Mouse (Mus musculus): Measurements from ENCODE around the gene Grn. TPM values are rescaled to one million over a fixed set of nuclear protein-coding genes. Genes with fewer than 3 reads are reported as not detected.
A peak's percentile ranks its signal among the peaks of the same experiment; 100 is the strongest.

Gene Grn
- polyA plus RNA-seq, 1 experiment from 2014 or later = 156 TPM

DNA sequence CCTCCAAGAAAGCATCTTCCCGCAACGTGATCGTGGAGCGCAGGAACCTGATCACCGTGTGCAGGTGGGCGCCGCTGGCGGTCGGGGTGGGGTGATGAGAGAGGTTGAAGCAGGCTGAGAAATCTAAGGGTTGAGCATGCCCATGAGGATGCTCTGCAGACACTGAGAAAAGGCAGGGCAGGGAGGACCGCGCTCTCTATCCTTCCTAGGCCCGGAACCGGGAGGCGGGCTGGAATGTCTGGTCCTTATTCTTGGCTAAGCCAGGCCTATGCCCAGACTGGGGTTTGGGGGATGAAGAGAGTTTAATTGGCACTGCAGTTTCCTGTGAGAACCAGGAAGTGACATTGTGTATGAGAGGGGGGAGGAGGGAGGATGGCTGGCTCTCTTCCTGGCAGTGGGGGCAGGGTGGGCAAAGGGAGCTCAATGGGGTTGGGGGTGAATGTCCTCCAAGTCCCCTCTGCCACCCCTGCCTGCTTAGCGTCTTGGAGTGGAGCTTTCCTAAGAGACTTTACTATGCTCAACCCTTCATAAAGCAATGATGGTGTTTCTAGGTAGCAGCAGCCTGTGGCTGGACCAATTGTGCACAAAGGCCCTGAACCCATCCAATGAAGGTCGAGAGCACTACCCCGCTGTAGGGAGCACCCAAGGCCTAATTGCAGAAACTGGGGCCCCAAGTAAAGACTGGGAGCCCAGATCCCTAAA lies 36.2 kb upstream of the Grn start:
- no peaks in the 10 kb centered on the region for H3K36me3 ChIP-seq
- peaks cover 16% of the 10 kb centered on the region for H3K27me3 ChIP-seq (replicated peaks)
- H3K4me2 ChIP-seq (replicated peaks) = peak overlapping the region; percentile 87
- WGBS = 9% methylated on average over 17 of the region's 17 CpGs
- H3K4me1 ChIP-seq (replicated peaks) = peaks cover 25% of the 10 kb centered on the region
- H3K9me3 ChIP-seq = no peaks in the 10 kb centered on the region
- H3K9ac ChIP-seq = 0 out of 2 replicates have a peak overlapping the region, but pooled peaks have one; percentile 14
- ATAC-seq = peak; percentile 34
- H3K27ac ChIP-seq = no peak overlapping the region
- peak overlapping the region; percentile 43 for H3K4me3 ChIP-seq (replicated peaks)

GRCm38 (mm10) chr11:102394421-102395124 lies 35.5 kb upstream of the Grn start:
- Histone ChIP-seq H3K9ac (no peak overlapping the region), H3K27me3 (replicated peaks) (peaks cover 23% of the 10 kb centered on the region), H3K4me2 (replicated peaks) (peak overlapping the region; percentile 87; the same call in 1 of the 2 replicates), H3K4me3 (replicated peaks) (no peak overlapping the region; the same call in 1 of the 2 replicates), H3K36me3 (no peaks in the 10 kb centered on the region), H3K9me3 (no peaks in the 10 kb centered on the region), H3K4me1 (replicated peaks) (peaks cover 32% of the 10 kb centered on the region), H3K27ac (no peak overlapping the region)
- no peak for ATAC-seq
- WGBS = 79% methylated on average over 9 of the region's 9 CpGs

DNA sequence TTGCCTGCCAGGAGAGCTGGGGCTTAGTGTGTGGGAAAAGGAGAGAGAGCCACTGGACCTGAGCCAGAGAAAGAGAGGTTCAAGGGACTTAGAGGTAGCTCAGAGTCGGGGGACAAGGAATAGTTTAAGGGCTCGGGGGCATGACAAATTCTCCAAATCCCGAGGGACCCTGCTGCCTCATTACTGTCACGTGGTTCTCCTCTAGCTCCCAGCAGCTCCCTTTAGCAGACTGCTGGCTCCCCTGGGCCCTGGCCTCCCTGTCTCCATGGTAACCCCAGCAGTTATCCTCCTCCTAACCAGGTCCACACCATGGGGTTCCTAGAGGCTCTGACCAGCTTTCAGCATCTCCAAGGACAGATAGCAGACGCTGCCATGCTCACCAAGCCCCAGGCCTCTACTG lies 34.9 kb upstream of the Grn start:
- peaks cover 28% of the 10 kb centered on the region for H3K27me3 ChIP-seq (replicated peaks)
- no peak overlapping the region for H3K27ac ChIP-seq
- no peaks in the 10 kb centered on the region for H3K9me3 ChIP-seq
- peaks cover 37% of the 10 kb centered on the region for H3K4me1 ChIP-seq (replicated peaks)
- no peaks in the 10 kb centered on the region for H3K36me3 ChIP-seq
- H3K4me3 ChIP-seq (replicated peaks) = no peak overlapping the region
- 13% methylated on average over 5 of the region's 5 CpGs for WGBS
- no peak for ATAC-seq
- H3K9ac ChIP-seq = no peak overlapping the region
- H3K4me2 ChIP-seq (replicated peaks) = no peak overlapping the region

- no peaks in the 10 kb centered on the region for H3K36me3 ChIP-seq
- no peaks in the 10 kb centered on the region for H3K9me3 ChIP-seq
- WGBS = 61% methylated on average over 6 of the region's 6 CpGs
- peaks cover 28% of the 10 kb centered on the region for H3K27me3 ChIP-seq (replicated peaks)
- no peak overlapping the region for H3K4me2 ChIP-seq (replicated peaks)
- no peak overlapping the region for H3K27ac ChIP-seq
- peaks cover 37% of the 10 kb centered on the region for H3K4me1 ChIP-seq (replicated peaks)
- ATAC-seq = no peak
- H3K4me3 ChIP-seq (replicated peaks) = no peak overlapping the region
- no peak overlapping the region for H3K9ac ChIP-seq
These were observed 33.9 kb upstream of the Grn start for GRCm38 (mm10) chr11:102396263-102396662.

- 80% methylated on average over 7 of the region's 7 CpGs for WGBS
- Histone ChIP-seq H3K9ac (no peak overlapping the region), H3K4me2 (replicated peaks) (no peak overlapping the region), H3K9me3 (no peaks in the 10 kb centered on the region), H3K27me3 (replicated peaks) (peaks cover 28% of the 10 kb centered on the region), H3K4me1 (replicated peaks) (peaks cover 37% of the 10 kb centered on the region), H3K4me3 (replicated peaks) (no peak overlapping the region), H3K36me3 (no peaks in the 10 kb centered on the region), H3K27ac (no peak overlapping the region)
- no peak for ATAC-seq
These were observed 33.4 kb upstream of the Grn start for GRCm38 (mm10) chr11:102396671-102397141.

DNA sequence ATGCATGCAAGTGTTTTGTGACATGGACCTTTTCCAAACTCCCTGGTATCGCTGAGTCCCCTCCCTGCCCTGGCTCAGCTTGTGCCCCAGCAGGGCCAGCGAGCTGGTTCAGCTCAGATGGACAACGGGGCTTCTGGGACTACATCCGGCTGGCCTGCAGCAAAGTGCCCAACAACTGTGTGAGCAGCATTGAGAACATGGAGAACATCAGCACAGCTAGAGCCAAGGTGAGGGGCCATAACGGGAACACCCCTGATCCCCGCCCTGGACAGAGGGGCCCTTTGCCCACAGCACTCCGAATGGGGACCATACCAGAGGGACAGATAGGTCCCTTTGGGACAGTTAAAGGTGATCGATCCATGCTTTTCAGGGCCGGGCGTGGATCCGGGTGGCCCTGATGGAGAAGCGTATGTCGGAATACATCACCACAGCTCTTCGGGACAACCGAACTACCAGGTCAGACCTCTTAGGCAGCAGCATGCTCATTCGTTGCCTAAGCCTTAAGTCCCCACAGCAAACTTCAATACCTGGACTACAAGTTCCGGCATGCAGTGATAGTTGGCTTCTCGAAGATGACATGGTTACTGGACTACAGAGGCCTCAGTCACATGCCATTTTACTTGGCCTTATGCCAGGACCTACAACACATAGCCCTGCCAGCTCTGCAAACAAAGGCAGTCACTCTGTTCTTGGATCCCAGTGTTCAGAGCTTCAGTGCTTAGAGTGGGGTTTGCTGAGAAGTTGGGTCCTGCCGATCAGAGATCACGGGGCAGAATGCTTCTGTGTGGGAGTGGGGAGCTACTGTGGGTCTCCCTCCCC lies 31.9 kb upstream of the Grn start:
- H3K9me3 ChIP-seq = no peaks in the 10 kb centered on the region
- H3K4me3 ChIP-seq (replicated peaks) = no peak overlapping the region
- ATAC-seq = no peak
- H3K9ac ChIP-seq = no peak overlapping the region
- H3K4me2 ChIP-seq (replicated peaks) = no peak overlapping the region
- H3K27ac ChIP-seq = no peak overlapping the region
- 75% methylated on average over 20 of the region's 20 CpGs for WGBS
- peaks cover 36% of the 10 kb centered on the region for H3K27me3 ChIP-seq (replicated peaks)
- peaks cover 10% of the 10 kb centered on the region for H3K36me3 ChIP-seq
- peaks cover 32% of the 10 kb centered on the region for H3K4me1 ChIP-seq (replicated peaks)

DNA sequence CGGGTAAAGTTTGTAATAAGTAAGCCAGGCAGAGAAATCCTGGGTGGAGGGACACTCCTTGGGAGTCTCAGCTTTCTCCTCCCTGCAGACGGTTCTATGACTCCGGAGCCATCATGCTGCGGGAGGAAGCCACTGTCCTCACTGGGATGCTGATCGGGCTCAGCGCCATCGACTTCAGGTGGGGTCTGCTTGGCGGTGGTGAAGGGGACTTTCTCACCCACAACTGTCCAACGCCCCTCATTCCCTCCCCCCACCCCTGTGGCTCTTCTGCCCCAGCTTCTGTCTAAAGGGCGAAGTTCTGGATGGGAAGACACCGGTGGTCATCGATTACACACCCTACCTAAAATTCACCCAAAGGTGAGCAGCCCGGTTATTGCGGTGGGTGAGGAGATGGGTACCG lies 31.0 kb upstream of the Grn start:
- H3K9me3 ChIP-seq = no peaks in the 10 kb centered on the region
- peaks cover 23% of the 10 kb centered on the region for H3K4me1 ChIP-seq (replicated peaks)
- WGBS = 14% methylated on average over 15 of the region's 15 CpGs
- no peak overlapping the region for H3K4me3 ChIP-seq (replicated peaks)
- no peak overlapping the region for H3K9ac ChIP-seq
- peak overlapping the region; percentile 70 for H3K4me2 ChIP-seq (replicated peaks)
- ATAC-seq = no peak
- H3K36me3 ChIP-seq = peaks cover 17% of the 10 kb centered on the region
- peaks cover 36% of the 10 kb centered on the region for H3K27me3 ChIP-seq (replicated peaks)
- H3K27ac ChIP-seq = no peak overlapping the region

DNA sequence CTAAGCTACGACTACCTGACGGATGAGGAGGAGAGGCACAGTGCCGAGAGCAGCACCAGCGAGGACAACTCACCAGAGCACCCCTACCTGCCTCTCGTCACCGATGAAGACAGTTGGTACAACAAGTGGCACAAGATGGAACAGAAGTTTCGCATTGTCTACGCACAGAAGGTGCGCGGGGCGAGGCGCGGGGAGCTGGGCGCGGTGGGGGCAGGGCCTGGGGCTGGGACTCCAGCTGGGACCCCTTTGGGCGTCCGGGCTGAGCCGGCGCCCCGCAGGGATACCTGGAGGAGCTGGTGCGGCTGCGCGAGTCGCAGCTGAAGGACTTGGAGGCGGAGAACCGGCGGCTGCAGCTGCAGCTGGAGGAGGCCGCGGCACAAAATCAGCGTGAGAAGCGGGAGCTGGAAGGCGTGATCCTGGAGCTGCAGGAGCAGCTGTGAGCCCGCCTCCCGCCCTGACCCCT lies 30.5 kb upstream of the Grn start:
- Histone ChIP-seq H3K4me1 (replicated peaks) (peaks cover 20% of the 10 kb centered on the region), H3K36me3 (peaks cover 19% of the 10 kb centered on the region), H3K4me3 (replicated peaks) (peak overlapping the region; percentile 28), H3K9ac (peak overlapping the region; percentile 42; the same call in 1 of the 2 replicates), H3K4me2 (replicated peaks) (peak overlapping the region; percentile 70), H3K27me3 (replicated peaks) (peaks cover 36% of the 10 kb centered on the region), H3K9me3 (no peaks in the 10 kb centered on the region), H3K27ac (no peak overlapping the region)
- ATAC-seq = peak; percentile 31; the same call in 1 of the 2 replicates
- WGBS = 2% methylated on average over 34 of the region's 34 CpGs

GRCm38 (mm10) chr11:102400513-102401084 lies 29.5 kb upstream of the Grn start:
- WGBS = 25% methylated on average over 12 of the region's 12 CpGs
- no peak overlapping the region for H3K27ac ChIP-seq
- H3K9ac ChIP-seq = no peak overlapping the region
- peaks cover 21% of the 10 kb centered on the region for H3K36me3 ChIP-seq
- no peak overlapping the region for H3K4me2 ChIP-seq (replicated peaks)
- H3K4me1 ChIP-seq (replicated peaks) = peaks cover 21% of the 10 kb centered on the region
- H3K4me3 ChIP-seq (replicated peaks) = no peak overlapping the region
- no peaks in the 10 kb centered on the region for H3K9me3 ChIP-seq
- peaks cover 36% of the 10 kb centered on the region for H3K27me3 ChIP-seq (replicated peaks)
- ATAC-seq = 0 out of 2 replicates have a peak, but pooled peaks have one; percentile 12

DNA sequence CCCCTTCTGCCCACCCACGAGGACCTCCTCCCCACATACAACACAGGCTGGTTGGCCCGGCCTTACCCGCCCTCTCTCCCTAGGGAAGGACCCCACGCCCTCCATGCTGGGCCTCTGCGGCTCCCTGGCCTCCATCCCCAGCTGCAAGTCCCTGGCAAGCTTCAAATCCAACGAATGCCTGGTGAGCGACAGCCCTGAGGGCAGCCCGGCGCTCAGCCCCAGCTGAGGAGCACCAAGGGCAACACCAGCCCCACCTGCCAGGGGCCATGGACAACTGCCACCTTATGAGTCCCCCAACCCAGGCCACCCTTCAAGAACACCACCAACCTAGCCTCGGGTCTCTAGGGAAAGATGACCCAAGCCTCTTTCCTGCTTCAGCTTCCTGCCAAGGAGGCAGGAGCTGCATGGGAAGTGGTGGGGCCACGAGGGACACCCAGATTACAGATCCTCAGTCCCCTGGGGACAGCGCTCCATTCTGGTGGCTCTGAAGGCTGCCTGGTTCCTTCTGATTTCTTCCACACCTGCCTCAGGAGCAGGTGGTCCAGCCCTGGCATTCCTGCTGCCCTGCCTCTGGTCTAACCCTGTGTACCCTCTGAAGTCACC lies 28.1 kb upstream of the Grn start:
- H3K4me1 ChIP-seq (replicated peaks) = peaks cover 31% of the 10 kb centered on the region
- no peak overlapping the region for H3K9ac ChIP-seq
- no peak overlapping the region for H3K4me3 ChIP-seq (replicated peaks)
- H3K9me3 ChIP-seq = no peaks in the 10 kb centered on the region
- H3K36me3 ChIP-seq = peaks cover 21% of the 10 kb centered on the region
- no peak for ATAC-seq
- no peak overlapping the region for H3K4me2 ChIP-seq (replicated peaks)
- WGBS = 56% methylated on average over 12 of the region's 12 CpGs
- peaks cover 31% of the 10 kb centered on the region for H3K27me3 ChIP-seq (replicated peaks)
- no peak overlapping the region for H3K27ac ChIP-seq

- Histone ChIP-seq H3K4me2 (replicated peaks) (no peak overlapping the region), H3K27ac (no peak overlapping the region), H3K27me3 (replicated peaks) (peaks cover 22% of the 10 kb centered on the region), H3K36me3 (peaks cover 21% of the 10 kb centered on the region), H3K9me3 (no peaks in the 10 kb centered on the region), H3K9ac (no peak overlapping the region), H3K4me3 (replicated peaks) (no peak overlapping the region), H3K4me1 (replicated peaks) (peaks cover 28% of the 10 kb centered on the region)
- 94% methylated on average over 11 of the region's 11 CpGs for WGBS
- ATAC-seq = no peak
These were observed 26.5 kb upstream of the Grn start for GRCm38 (mm10) chr11:102403657-102404056.
